ENCODE assay signal across 8 mouse cellular contexts in the genomic region with DNA sequence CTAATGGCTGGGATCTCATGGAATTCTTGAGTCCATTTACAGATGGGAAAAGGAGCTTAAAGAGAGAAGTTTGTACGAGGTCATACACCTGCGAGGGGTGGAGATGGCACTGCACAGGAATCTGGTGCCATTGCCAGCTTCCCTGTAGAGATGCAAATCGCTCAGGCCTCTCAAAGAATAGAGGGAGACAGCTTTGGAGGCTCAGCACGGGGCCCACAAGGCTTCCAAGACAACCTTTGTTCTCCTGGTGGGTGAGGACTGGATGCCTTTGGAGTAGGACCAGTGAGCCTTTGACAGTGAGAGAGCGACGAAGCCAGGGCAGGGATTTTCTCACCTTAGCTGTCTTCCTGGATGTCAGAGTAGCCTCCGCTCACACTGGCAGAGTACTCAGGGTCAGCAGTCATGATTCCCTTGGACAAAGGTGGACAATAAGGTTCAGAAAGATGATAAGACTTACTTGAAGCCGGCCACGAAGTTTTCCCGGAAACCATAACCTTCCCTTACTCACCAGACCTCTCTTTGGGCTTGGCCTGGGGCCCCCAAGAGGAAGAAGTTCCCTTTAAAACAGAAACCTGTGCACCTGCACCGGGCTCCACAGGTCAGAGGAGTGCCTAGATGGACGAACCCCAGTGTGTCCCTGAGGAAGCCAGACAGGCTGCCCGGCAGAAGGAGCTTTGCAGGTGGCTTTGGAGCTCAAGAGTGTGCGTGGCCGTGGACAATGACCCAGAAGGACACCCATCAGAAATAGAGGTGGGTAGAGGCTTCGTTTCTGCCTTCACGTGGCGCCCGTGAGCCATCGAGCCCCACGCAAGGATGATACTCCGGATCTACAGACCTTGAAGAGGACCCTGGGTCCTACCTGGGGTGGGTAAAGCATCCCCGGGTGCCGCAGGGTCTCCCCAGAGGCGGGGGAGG. TPM values are rescaled to one million over a fixed set of nuclear protein-coding genes. Genes with fewer than 3 reads are reported as not detected.
DNase-seq lines count a peak whose midpoint lies in the region; ATAC-seq and TF ChIP-seq lines count a peak whose summit lies in the region.

Gene Tmem74b, plus strand, starts transcription at position 778 of the 915 bp plus-strand sequence.

- ATAC-seq in heart, embryonic 12.5 days (ENCODE audit: insufficient number of reproducible peaks, low FRiP score): no peak
- ATAC-seq in intestine, postnatal 0 days: no peak; the same call in 1 of the 2 replicates

- H3K4me3 ChIP-seq in heart, embryonic 12.5 days: peak within 1 kb of the TSS; percentile 58
- peak within 1 kb of the TSS in 1 of 3 experiments; percentile 46 for H3K4me3 ChIP-seq in CH12.LX (replicated peaks in 1 of 3; ENCODE audit: low read depth in 2 of 3, low read length in 2 of 3, poor library complexity in 1 of 3)
- peak within 1 kb of the TSS; percentile 79 for H3K4me3 ChIP-seq in embryonic facial prominence, embryonic 10.5 days
- H3K4me3 ChIP-seq in intestine, postnatal 0 days (ENCODE audit: low read depth, low read length): peak within 1 kb of the TSS; percentile 52
- peak within 1 kb of the TSS; percentile 69 for H3K4me3 ChIP-seq in olfactory bulb, adult 2 months (ENCODE audit: insufficient read depth, low read depth, low read length)

- H3K4me2 ChIP-seq in heart, embryonic 12.5 days: peak within 1 kb of the TSS; percentile 94
- H3K4me2 ChIP-seq in CH12.LX (ENCODE audit: insufficient read depth, low read depth, poor library complexity, severe bottlenecking): peak within 1 kb of the TSS; percentile 86
- peak within 1 kb of the TSS; percentile 99 for H3K4me2 ChIP-seq in intestine, postnatal 0 days (replicated peaks; ENCODE audit: low read depth)

- no peaks in the 10 kb centered on the region for H3K79me2 ChIP-seq in CH12.LX (replicated peaks; ENCODE audit: control insufficient read depth, extremely low read depth, insufficient read depth, poor library complexity, severe bottlenecking)

- H3K36me3 ChIP-seq in heart, embryonic 12.5 days: no peaks in the 10 kb centered on the region
- no peaks in the 10 kb centered on the region for H3K36me3 ChIP-seq in CH12.LX (replicated peaks in 1 of 2; ENCODE audit: control insufficient read depth in 1 of 2, insufficient read depth in 1 of 2, low read length in 1 of 2)
- H3K36me3 ChIP-seq in embryonic facial prominence, embryonic 10.5 days (replicated peaks): no peaks in the 10 kb centered on the region; the same call in 1 of the 2 replicates
- H3K36me3 ChIP-seq in intestine, postnatal 0 days (ENCODE audit: control insufficient read depth, insufficient read depth): no peaks in the 10 kb centered on the region

- WGBS in heart, embryonic 12.5 days: 3% methylated on average over 25 of the region's 25 CpGs
- 3% methylated on average over 25 of the region's 25 CpGs for WGBS in embryonic facial prominence, embryonic 10.5 days
- 9% methylated on average over 25 of the region's 25 CpGs for WGBS in intestine, postnatal 0 days
- 15% methylated on average over 25 of the region's 25 CpGs for WGBS in olfactory bulb, adult 2 months

- peaks cover 63% of the 10 kb centered on the region for H3K27me3 ChIP-seq in heart, embryonic 12.5 days (replicated peaks)
- H3K27me3 ChIP-seq in CH12.LX (replicated peaks): peaks cover 63% of the 10 kb centered on the region
- peaks cover 66% of the 10 kb centered on the region for H3K27me3 ChIP-seq in embryonic facial prominence, embryonic 10.5 days (replicated peaks; ENCODE audit: low read depth, poor library complexity, severe bottlenecking)
- peaks cover 15% of the 10 kb centered on the region; the same call in 1 of the 2 replicates for H3K27me3 ChIP-seq in intestine, postnatal 0 days (replicated peaks; ENCODE audit: control insufficient read depth, insufficient read depth, low read length)

- no peak for TF ChIP-seq POLR2A in CH12.LX (IDR thresholded peaks at IDR 0.05; ENCODE audit: low read depth, low read length)
- TF ChIP-seq POLR2A in olfactory bulb, adult 2 months (IDR thresholded peaks at IDR 0.05; ENCODE audit: insufficient read depth, low read depth, low read length): no peak

- no peak for TF ChIP-seq EP300 in CH12.LX (IDR thresholded peaks at IDR 0.05; ENCODE audit: low read length)

- peak within 1 kb of the TSS; percentile 77 for H3K9ac ChIP-seq in heart, embryonic 12.5 days
- H3K9ac ChIP-seq in CH12.LX (ENCODE audit: insufficient read depth, low read depth): no peak within 1 kb of the TSS
- peak within 1 kb of the TSS; percentile 17 for H3K9ac ChIP-seq in intestine, postnatal 0 days (ENCODE audit: low read depth, low read length)

- H3K9me3 ChIP-seq in heart, embryonic 12.5 days (replicated peaks): no peaks in the 10 kb centered on the region
- peaks cover 2% of the 10 kb centered on the region for H3K9me3 ChIP-seq in CH12.LX (replicated peaks; ENCODE audit: low read length)
- H3K9me3 ChIP-seq in embryonic facial prominence, embryonic 10.5 days: no peaks in the 10 kb centered on the region
- no peaks in the 10 kb centered on the region for H3K9me3 ChIP-seq in intestine, postnatal 0 days (ENCODE audit: control insufficient read depth)

- dilution Hi-C loops in CH12.LX (cut with MboI; ENCODE audit: extremely low pct_ligation_motif_present, extremely low pct_unique_long_range_greater_than_20kb, low sequenced_read_pairs): no loop called here

- intact Hi-C loops in heart, postnatal 25 days (cut with DNase I): no loop called here

- no peak for DNase-seq in heart, postnatal 25 days (ENCODE audit: low spot score)
- no peak for DNase-seq in CH12.LX (ENCODE audit: extremely low read depth)
- peak; percentile 16 for DNase-seq in embryonic facial prominence, embryonic 10.5 days (ENCODE audit: low spot score)
- DNase-seq in urinary bladder, postnatal 14 days (ENCODE audit: low spot score): no peak
- DNase-seq in frontal cortex, postnatal 10 days (ENCODE audit: low spot score in 2 of 2): no peak

- H3K27ac ChIP-seq in heart, embryonic 12.5 days (ENCODE audit: poor library complexity, severe bottlenecking): no peak within 1 kb of the TSS
- H3K27ac ChIP-seq in CH12.LX (ENCODE audit: insufficient read depth, low read depth): no peak within 1 kb of the TSS
- H3K27ac ChIP-seq in embryonic facial prominence, embryonic 10.5 days (replicated peaks): peak within 1 kb of the TSS; percentile 82
- H3K27ac ChIP-seq in intestine, postnatal 0 days (ENCODE audit: low read depth, low read length): no peak within 1 kb of the TSS
- H3K27ac ChIP-seq in olfactory bulb, adult 2 months (ENCODE audit: insufficient read depth, low read depth, low read length): no peak within 1 kb of the TSS

- in situ Hi-C loops in CH12.LX (cut with MboI; ENCODE audit: low pct_ligation_motif_present, low pct_unique_long_range_greater_than_20kb, low sequenced_read_pairs): no loop called here

- H3K4me1 ChIP-seq in heart, embryonic 12.5 days (replicated peaks): peaks cover 9% of the 10 kb centered on the region
- H3K4me1 ChIP-seq in CH12.LX (ENCODE audit: control insufficient read depth in 1 of 2, insufficient read depth in 2 of 2): no peaks in the 10 kb centered on the region
- peaks cover 18% of the 10 kb centered on the region for H3K4me1 ChIP-seq in embryonic facial prominence, embryonic 10.5 days
- H3K4me1 ChIP-seq in intestine, postnatal 0 days (replicated peaks; ENCODE audit: control insufficient read depth, insufficient read depth, low read length): 0 out of 2 replicates have a peak, but pooled peaks cover 6% of the 10 kb centered on the region
- H3K4me1 ChIP-seq in olfactory bulb, adult 2 months (ENCODE audit: control insufficient read depth, insufficient read depth, low read length): peaks cover 12% of the 10 kb centered on the region

- no peak for TF ChIP-seq CTCF in CH12.LX (conservative IDR thresholded peaks at IDR 0.05 in 1 of 2, IDR thresholded peaks at IDR 0.05 in 1 of 2; ENCODE audit: low read depth in 2 of 2, low read length in 2 of 2)
- TF ChIP-seq CTCF in intestine, postnatal 0 days (IDR thresholded peaks at IDR 0.05; ENCODE audit: low read depth): no peak
- TF ChIP-seq CTCF in olfactory bulb, adult 2 months (IDR thresholded peaks at IDR 0.05; ENCODE audit: insufficient read depth, low read depth, low read length): no peak

- TF ChIP-seq RAD21 in CH12.LX (IDR thresholded peaks at IDR 0.05; ENCODE audit: low read depth, low read length): no peak

TF ChIP-seq in CH12.LX, 34 proteins besides CTCF, POLR2A, EP300 and RAD21:
- TF ChIP-seq ZNF384 (IDR thresholded peaks at IDR 0.05; ENCODE audit: low read depth, low read length) (no peak), CHD2 (IDR thresholded peaks at IDR 0.05; ENCODE audit: low read length) (no peak), ELF1 (IDR thresholded peaks at IDR 0.05; ENCODE audit: low read depth, low read length) (no peak), PAX5 (IDR thresholded peaks at IDR 0.05; ENCODE audit: low read length) (no peak), MAFK (IDR thresholded peaks at IDR 0.05; ENCODE audit: insufficient replicate concordance, low read length) (no peak), CHD1 (IDR thresholded peaks at IDR 0.05; ENCODE audit: low read depth, low read length) (no peak), ETS1 (conservative IDR thresholded peaks at IDR 0.05; ENCODE audit: low read depth, low read length) (no peak)

RNA-seq across cellular contexts. Expression of gene Tmem74b, which starts in this region (rescaled TPM):
- 2.0 and 2.2 TPM in 2 replicates for polyA plus RNA-seq in heart, embryonic 12.5 days (2016; fragmentation: Nextera tagmentation; extraction: Ambion mirVana)
- total RNA-seq in heart, postnatal 25 days (2021): 1 to 10 TPM; 5.3 to 5.7 TPM
- total RNA-seq in CH12.LX (2012; rRNA removed) (0.21 TPM in 1 of 2 replicates, not detected in the other), CH12.LX (2014; rRNA removed) (not detected in 2 replicates)
- not detected in 2 replicates for polyA plus RNA-seq in CH12.LX (2012; ENCODE audit: insufficient read length, low read depth)
- 2.3 and 3.1 TPM in 2 replicates for polyA plus RNA-seq in embryonic facial prominence, embryonic 10.5 days (2016; fragmentation: Nextera tagmentation; extraction: Ambion mirVana)
- polyA plus RNA-seq in intestine, postnatal 0 days (2015; fragmentation: Nextera tagmentation; extraction: Ambion mirVana): 1.3 TPM in 2 replicates
- polyA plus RNA-seq in olfactory bulb, adult 2 months (2012; ENCODE audit: insufficient read depth, insufficient read length, low replicate concordance, missing spikeins): not detected in 2 replicates

Comparison
In these comparisons a context has a peak if more than half of its experiments do, and no peak if none do; other contexts are left out.
1. RNA of gene Tmem74b (total RNA-seq): 5.3 to 5.7 TPM in heart, postnatal 25 days; 0.21 TPM in CH12.LX; every median in the first group is over 4 times any median in the second.
2. Peak in every context shown above with its lines, with median percentiles within 50 percentile points of each other: H3K4me2 ChIP-seq.